Mouse (Mus musculus): ENCODE data around the gene Plcxd2.

Gene Plcxd2

GRCm38 (mm10) chr16:45984610-45985606 lies 25.1 kb downstream of the Plcxd2 start:
- DNase-seq: no peak

GRCm38 (mm10) chr16:45976251-45976650 lies 33.8 kb downstream of the Plcxd2 start:
- no peak for DNase-seq

GRCm38 (mm10) chr16:45973959-45974686 lies 35.9 kb downstream of the Plcxd2 start:
- DNase-seq: no peak

- DNase-seq: no peak
Measured at GRCm38 (mm10) chr16:45970187-45970586, 39.8 kb downstream of the Plcxd2 start.

GRCm38 (mm10) chr16:45968716-45969115 lies 41.3 kb downstream of the Plcxd2 start:
- no peak for DNase-seq

GRCm38 (mm10) chr16:45967471-45967870 lies 42.5 kb downstream of the Plcxd2 start:
- DNase-seq: peak; percentile 89

GRCm38 (mm10) chr16:45966604-45967003 lies 43.4 kb downstream of the Plcxd2 start:
- DNase-seq: no peak

GRCm38 (mm10) chr16:45964777-45965176 lies 45.2 kb downstream of the Plcxd2 start:
- no peak for DNase-seq

- DNase-seq: no peak
Measured at GRCm38 (mm10) chr16:45963837-45964236, 46.2 kb downstream of the Plcxd2 start.

- peak; percentile 37 for DNase-seq
Measured at GRCm38 (mm10) chr16:45963088-45963487, 46.9 kb downstream of the Plcxd2 start.

GRCm38 (mm10) chr16:45960978-45961377 lies 49.0 kb downstream of the Plcxd2 start:
- DNase-seq: no peak

GRCm38 (mm10) chr16:45956390-45956950 lies 53.5 kb downstream of the Plcxd2 start:
- no peak for DNase-seq

- no peak for DNase-seq
Measured at GRCm38 (mm10) chr16:45953394-45953793, 56.6 kb downstream of the Plcxd2 start, which contains the start of gene Phldb2. Gene Phldb2, minus strand, starts transcription at chr16:45953598.

GRCm38 (mm10) chr16:45952501-45952900 lies 57.5 kb downstream of the Plcxd2 start:
- no peak for DNase-seq

GRCm38 (mm10) chr16:45952035-45952434 lies 58.0 kb downstream of the Plcxd2 start:
- no peak for DNase-seq

GRCm38 (mm10) chr16:45946335-45946734 lies 63.7 kb downstream of the Plcxd2 start:
- DNase-seq: no peak

GRCm38 (mm10) chr16:45945649-45946048 lies 64.4 kb downstream of the Plcxd2 start:
- no peak for DNase-seq

GRCm38 (mm10) chr16:45945174-45945631 lies 64.8 kb downstream of the Plcxd2 start:
- peak; percentile 14 for DNase-seq

GRCm38 (mm10) chr16:45942169-45942891 lies 67.7 kb downstream of the Plcxd2 start:
- DNase-seq: peak; percentile 14

- DNase-seq: no peak
Measured at GRCm38 (mm10) chr16:45940701-45941100, 69.3 kb downstream of the Plcxd2 start.

GRCm38 (mm10) chr16:45939436-45939835 lies 70.6 kb downstream of the Plcxd2 start:
- DNase-seq: no peak

GRCm38 (mm10) chr16:45937381-45937780 lies 72.6 kb downstream of the Plcxd2 start:
- no peak for DNase-seq
